Mouse (Mus musculus) liver, embryonic 13.5 days (tissue): Measurements from ENCODE around the gene Itga3. TPM values are rescaled to one million over a fixed set of nuclear protein-coding genes. Genes with fewer than 3 reads are reported as not detected.

Source experiments
- ATAC-seq: fragments of 200-750 bp; cut with Nextera tagmentation; 2 replicates; pipeline ENCODE4 v1.8.0; 2017; ENCODE audit warnings: low read depth, mild to moderate bottlenecking, moderate number of reproducible peaks, moderate library complexity
- DNase-seq: peaks from one replicate; pipeline ENCODE4 v3.0.0; 2022
- H3K27ac ChIP-seq: fragments of 300-500 bp; sonication (generic); 2 replicates; pipeline ENCODE4 v1.5.1; 2015; ENCODE audit warnings: moderate library complexity, mild to moderate bottlenecking, inconsistent platforms
- H3K27me3 ChIP-seq: fragments of 300-500 bp; sonication (generic); 2 replicates; pipeline ENCODE4 v1.6.1; 2015; ENCODE audit warnings: mild to moderate bottlenecking, inconsistent platforms
- H3K36me3 ChIP-seq: fragments of 300-500 bp; sonication (generic); 2 replicates; pipeline ENCODE4 v1.6.1; 2015; ENCODE audit warnings: mild to moderate bottlenecking, inconsistent platforms
- H3K4me1 ChIP-seq: fragments of 300-500 bp; sonication (generic); replicated peaks from 2 replicates; pipeline ENCODE4 v1.6.1; 2015; ENCODE audit warnings: inconsistent platforms
- H3K4me2 ChIP-seq: fragments of 300-500 bp; sonication (generic); 2 replicates; pipeline ENCODE4 v1.6.1; 2015; ENCODE audit warnings: inconsistent platforms, mild to moderate bottlenecking, moderate library complexity
- H3K4me3 ChIP-seq: fragments of 300-500 bp; sonication (generic); replicated peaks from 2 replicates; pipeline ENCODE4 v1.5.1; 2015; ENCODE audit warnings: mild to moderate bottlenecking, inconsistent platforms
- H3K9ac ChIP-seq: fragments of 300-500 bp; sonication (generic); 2 replicates; pipeline ENCODE4 v1.6.1; 2015; ENCODE audit warnings: mild to moderate bottlenecking, inconsistent platforms
- H3K9me3 ChIP-seq: fragments of 300-500 bp; sonication (generic); replicated peaks from 2 replicates; pipeline ENCODE4 v1.6.1; 2016; ENCODE audit warnings: inconsistent platforms
- WGBS: fragments of 180-500 bp; shearing (Covaris S2); methylation state at CpG from one replicate; pipeline ENCODE4 v1.1.7; 2015; ENCODE audit not compliant: insufficient replicate concordance; 5-methylcytosine and 5-hydroxymethylcytosine counted together
- polyA plus RNA-seq: library from polyadenylated mRNA; unstranded; fragments of >200 nt; fragmentation: Nextera tagmentation; extraction: Ambion mirVana; gene quantifications from 2 replicates; pipeline ENCODE4 v1.2.1, GENCODE M21; 2015

The Itga3 gene
- polyA plus RNA-seq, 1 experiment from 2014 or later, result 1.8 TPM

DNA sequence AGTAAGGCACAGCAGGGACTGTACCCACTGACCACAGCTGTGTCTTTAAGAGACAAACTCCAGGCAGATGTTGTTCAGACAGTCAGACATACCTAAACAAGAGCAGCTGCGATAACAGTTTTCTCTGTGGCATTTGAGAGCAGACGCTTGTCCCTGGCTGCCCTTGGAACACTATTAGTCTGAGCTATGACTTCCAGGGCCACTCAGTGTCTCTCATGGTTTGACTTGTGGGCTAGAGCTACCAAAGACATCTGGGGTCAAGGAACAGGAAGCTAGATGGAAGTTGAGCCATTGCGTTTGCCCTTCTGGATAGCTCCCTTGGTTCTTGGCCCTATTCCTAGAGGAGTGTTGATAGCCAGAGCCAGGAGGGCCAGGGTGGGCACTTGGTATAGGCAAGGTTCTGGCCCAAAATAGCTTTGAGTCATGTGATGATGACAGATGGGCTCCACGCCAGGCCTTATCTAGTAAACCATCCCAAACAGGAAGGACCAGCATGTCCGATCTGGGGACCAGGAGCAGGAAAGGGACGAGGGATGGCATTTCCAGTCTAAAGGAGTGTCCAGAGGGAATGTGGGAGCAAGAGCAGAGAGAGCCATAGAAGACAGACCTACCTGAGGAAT lies 2.8 kb upstream of the Itga3 start:
- Histone ChIP-seq H3K27me3 (peaks cover 83% of the 10 kb centered on the region), H3K4me1 (peaks cover 30% of the 10 kb centered on the region), H3K4me2 (no peak overlapping the region), H3K36me3 (no peaks in the 10 kb centered on the region), H3K9me3 (no peaks in the 10 kb centered on the region), H3K9ac (no peak overlapping the region), H3K4me3 (no peak overlapping the region), H3K27ac (no peak overlapping the region)
- WGBS, result 29% methylated on average over 6 of the region's 6 CpGs
- ATAC-seq, result no peak
- DNase-seq, result no peak

DNA sequence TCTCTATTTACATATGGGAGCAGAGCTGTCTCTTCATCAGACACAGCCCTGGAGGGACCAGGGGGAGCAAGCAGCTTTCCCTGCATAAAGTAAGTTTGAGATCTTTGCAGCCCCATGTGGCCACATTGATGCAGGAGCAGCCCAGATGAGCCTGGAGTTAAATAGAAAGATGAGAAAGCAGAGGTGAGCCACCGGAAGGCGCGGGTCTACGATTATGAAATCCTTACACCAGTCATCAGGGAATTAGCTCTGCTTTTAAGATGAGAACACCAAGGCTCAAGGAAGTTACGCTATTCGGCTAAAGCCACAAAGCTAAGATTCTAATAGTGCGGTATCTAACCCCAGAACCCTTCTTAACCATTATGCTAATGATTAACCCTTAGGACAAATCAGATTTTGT lies 1.4 kb upstream of the Itga3 start:
- Histone ChIP-seq H3K4me2 (0 out of 2 replicates have a peak overlapping the region, but pooled peaks have one; percentile 0), H3K9me3 (no peaks in the 10 kb centered on the region), H3K4me3 (no peak overlapping the region), H3K27me3 (peaks cover 89% of the 10 kb centered on the region), H3K4me1 (peaks cover 27% of the 10 kb centered on the region), H3K9ac (no peak overlapping the region), H3K36me3 (no peaks in the 10 kb centered on the region), H3K27ac (no peak overlapping the region)
- 44% methylated on average over 7 of the region's 7 CpGs for WGBS
- ATAC-seq (no peak), DNase-seq (no peak)

DNA sequence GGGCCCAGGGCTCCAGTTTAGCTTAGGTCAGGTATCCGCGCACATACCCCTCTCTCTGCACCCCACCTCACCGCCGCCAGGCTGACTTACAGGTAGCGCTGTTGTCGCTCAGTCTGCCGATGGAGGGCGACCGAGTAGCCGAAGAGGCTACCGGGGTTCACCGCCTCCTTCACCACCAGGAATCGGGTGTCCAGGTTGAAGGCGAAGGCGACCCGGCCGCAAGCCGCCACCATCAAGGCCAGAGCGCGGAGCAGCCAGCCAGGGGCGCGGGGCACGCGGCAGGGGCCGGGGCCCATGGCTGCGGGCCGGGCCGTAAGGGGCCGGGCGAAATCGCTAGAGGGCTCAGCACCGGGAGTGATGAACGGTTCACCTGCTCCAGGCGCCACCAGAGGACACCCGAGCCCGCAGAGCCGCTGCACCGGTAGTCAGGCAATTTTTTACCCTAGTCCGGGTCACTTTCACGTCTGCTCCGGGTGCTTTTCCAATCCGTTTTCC lies 513 bp downstream of the Itga3 start:
- Histone ChIP-seq H3K9ac (peak overlapping the region; percentile 52), H3K4me3 (peak overlapping the region; percentile 56), H3K27ac (no peak overlapping the region), H3K9me3 (no peaks in the 10 kb centered on the region), H3K27me3 (peaks cover 89% of the 10 kb centered on the region), H3K4me1 (peaks cover 27% of the 10 kb centered on the region), H3K4me2 (peak overlapping the region; percentile 63), H3K36me3 (no peaks in the 10 kb centered on the region)
- no peak for DNase-seq
- under 1% methylated on average over 42 of the region's 42 CpGs for WGBS
- ATAC-seq, result peak; percentile 42

DNA sequence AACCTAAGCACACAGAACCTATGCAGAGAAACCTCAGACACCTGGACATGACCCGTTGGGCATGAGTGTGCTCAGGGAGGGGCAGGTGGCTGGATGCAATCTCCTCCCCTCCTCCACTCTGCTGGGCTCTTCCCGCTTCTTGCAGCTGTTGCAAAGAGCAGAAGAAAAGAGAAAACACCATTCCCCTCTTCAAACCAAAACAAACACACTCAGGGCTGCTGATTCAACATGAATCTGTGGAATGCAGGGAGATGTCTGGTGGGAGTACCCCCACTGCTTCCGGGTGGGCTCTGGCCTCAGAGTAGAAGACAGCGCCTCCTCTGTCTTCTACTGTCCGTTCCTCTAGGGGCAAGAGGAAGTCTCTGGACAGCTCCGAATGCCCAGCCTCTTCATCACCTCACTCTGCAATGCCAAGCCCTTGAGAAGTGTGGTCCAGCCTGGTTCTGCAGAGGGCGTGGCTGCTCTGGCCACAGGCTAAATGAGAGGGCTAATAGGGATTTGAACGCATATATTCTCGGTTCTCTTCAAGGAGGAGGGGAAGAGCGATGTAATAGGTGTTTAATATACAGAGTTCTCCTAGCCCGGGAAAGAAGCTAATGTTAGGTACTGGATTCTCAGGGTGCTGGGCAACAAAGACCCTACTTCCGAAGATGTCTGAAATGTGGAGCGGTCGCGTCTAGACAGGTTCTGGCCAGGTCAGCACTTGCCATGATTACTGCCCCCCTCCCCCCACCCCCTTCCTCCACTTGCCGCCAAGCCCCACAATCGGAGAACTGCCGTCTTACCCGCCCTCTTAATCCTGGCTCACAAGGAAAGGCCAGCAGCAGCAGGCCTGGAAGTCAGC lies 1.2 kb downstream of the Itga3 start:
- Histone ChIP-seq H3K36me3 (no peaks in the 10 kb centered on the region), H3K4me2 (peak overlapping the region; percentile 63), H3K27me3 (peaks cover 84% of the 10 kb centered on the region), H3K4me1 (peaks cover 27% of the 10 kb centered on the region), H3K4me3 (peak overlapping the region; percentile 56), H3K9me3 (no peaks in the 10 kb centered on the region), H3K27ac (no peak overlapping the region), H3K9ac (peak overlapping the region; percentile 52; the same call in 1 of the 2 replicates)
- WGBS, result 8% methylated on average over 19 of the region's 19 CpGs
- no peak for ATAC-seq
- DNase-seq, result no peak

DNA sequence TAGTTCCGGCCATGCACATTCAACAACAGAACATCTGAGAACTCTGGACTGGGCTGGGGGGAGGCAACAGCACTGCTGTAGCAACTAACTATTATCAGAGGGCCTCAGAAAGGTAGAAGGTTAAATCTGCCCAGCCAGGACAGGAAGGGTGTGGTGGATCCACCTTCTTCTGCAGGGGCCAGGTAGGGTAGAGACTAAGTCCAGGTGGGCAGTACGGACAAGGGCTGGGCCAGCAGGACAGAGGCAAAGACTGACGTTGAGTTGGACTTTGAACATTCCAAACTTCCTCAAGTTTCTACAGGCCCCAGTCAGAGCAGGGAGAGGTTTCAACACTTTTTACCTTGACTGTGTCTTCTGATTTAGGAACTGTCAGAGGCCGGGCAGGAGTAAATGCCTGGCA lies 1.9 kb downstream of the Itga3 start:
- DNase-seq (no peak), ATAC-seq (no peak)
- H3K4me3 ChIP-seq, result no peak overlapping the region
- H3K27me3 ChIP-seq, result peaks cover 79% of the 10 kb centered on the region
- H3K4me2 ChIP-seq, result 0 out of 2 replicates have a peak overlapping the region, but pooled peaks have one; percentile 63
- 54% methylated on average over 4 of the region's 4 CpGs for WGBS
- H3K9ac ChIP-seq, result no peak overlapping the region
- H3K27ac ChIP-seq, result no peak overlapping the region
- H3K4me1 ChIP-seq, result peaks cover 27% of the 10 kb centered on the region
- no peaks in the 10 kb centered on the region for H3K36me3 ChIP-seq
- H3K9me3 ChIP-seq, result no peaks in the 10 kb centered on the region

DNA sequence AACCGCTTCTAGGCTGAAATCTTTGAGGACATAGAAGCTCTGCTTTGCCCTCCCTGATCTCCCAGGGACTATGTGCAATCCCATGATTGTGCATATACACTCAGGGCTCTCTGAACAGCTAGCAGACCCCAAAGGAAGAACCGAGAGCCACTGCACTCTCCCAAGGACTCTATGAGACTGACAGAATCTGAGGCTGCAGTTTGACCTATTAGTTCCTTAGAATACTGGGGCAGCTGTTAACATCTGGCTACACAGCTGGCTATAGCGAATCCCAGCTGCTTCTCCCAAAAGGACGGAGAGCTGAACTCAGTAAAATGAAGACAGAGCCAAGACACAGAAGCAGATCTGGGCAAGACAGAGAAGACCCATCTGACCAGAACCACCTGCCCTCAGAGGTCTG lies 2.8 kb downstream of the Itga3 start:
- Histone ChIP-seq H3K4me1 (peaks cover 21% of the 10 kb centered on the region), H3K27ac (no peak overlapping the region), H3K9me3 (no peaks in the 10 kb centered on the region), H3K4me2 (no peak overlapping the region), H3K9ac (no peak overlapping the region), H3K36me3 (no peaks in the 10 kb centered on the region), H3K4me3 (no peak overlapping the region), H3K27me3 (peaks cover 75% of the 10 kb centered on the region)
- ATAC-seq (no peak), DNase-seq (no peak)
- 66% methylated on average over 4 of the region's 4 CpGs for WGBS

DNA sequence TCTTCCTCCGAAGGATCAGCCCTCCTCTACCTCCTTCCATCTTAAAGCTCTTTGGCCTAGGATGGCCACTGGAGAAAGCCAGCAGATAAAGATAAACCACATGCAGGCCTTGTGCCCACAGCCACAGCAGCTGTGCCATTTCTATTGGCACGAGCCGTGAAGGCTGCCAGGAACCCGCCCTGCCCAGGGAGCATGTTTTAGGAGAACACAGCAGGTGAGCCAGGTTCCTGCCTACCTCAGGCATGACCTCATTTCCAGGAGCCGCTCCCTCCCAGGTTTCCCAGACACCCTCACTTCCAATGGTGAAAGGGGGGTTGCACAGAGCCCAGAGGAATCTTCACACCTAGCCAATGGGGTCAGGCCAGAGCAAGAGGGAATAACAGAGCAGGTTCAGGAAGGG lies 3.8 kb downstream of the Itga3 start:
- no peak for ATAC-seq
- no peaks in the 10 kb centered on the region for H3K9me3 ChIP-seq
- H3K9ac ChIP-seq, result no peak overlapping the region
- H3K4me1 ChIP-seq, result peaks cover 16% of the 10 kb centered on the region; the same call in 1 of the 2 replicates
- no peak overlapping the region for H3K4me2 ChIP-seq
- no peaks in the 10 kb centered on the region for H3K36me3 ChIP-seq
- no peak overlapping the region for H3K27ac ChIP-seq
- no peak overlapping the region for H3K4me3 ChIP-seq
- no peak for DNase-seq
- 60% methylated on average over 5 of the region's 5 CpGs for WGBS
- H3K27me3 ChIP-seq, result peaks cover 64% of the 10 kb centered on the region

DNA sequence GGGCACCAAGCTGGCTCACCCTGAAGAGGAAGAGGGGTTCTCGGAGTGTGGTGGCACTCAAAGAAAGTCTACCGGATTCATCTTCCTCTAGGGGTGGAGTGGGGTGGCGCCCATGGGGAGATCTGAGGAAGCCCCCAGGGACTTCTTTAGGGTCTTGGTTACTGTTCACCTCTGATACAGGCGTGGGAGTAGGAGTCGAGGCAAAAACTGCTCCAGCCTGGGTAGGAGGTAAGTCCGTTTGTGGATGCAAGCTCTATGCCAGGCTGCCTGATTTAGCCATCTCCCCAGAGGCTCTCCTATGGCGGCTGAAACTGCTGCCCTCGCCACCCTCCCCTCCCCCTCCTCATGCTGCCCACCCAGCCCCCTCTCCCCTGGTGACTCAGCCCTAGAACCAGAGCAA lies 4.5 kb downstream of the Itga3 start:
- Histone ChIP-seq H3K4me1 (peaks cover 16% of the 10 kb centered on the region; the same call in 1 of the 2 replicates), H3K27ac (no peak overlapping the region), H3K27me3 (peaks cover 58% of the 10 kb centered on the region), H3K9me3 (no peaks in the 10 kb centered on the region), H3K4me2 (no peak overlapping the region), H3K36me3 (no peaks in the 10 kb centered on the region), H3K9ac (no peak overlapping the region), H3K4me3 (no peak overlapping the region)
- 66% methylated on average over 8 of the region's 8 CpGs for WGBS
- DNase-seq (no peak), ATAC-seq (no peak)

DNA sequence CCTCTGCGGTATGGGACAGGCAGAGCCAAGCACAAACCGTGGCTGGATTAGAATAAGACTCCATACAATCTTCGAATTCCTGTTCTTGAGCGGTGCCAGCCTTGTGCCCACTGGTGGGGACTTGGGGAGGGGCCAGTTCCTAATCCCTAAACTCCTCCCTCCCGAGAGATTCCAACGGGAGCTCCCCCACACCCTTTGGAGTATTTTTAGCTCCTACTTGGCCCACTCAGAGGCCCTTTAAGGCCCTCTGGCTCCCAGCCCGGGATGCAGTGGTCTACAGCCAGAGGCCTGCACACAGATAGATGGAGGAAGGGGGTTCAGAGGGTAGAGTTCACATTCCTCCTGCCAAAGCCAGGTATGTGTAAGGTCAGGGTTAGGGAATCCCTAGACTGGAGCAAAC lies 5.3 kb downstream of the Itga3 start:
- Histone ChIP-seq H3K27ac (no peak overlapping the region), H3K9me3 (no peaks in the 10 kb centered on the region), H3K4me2 (no peak overlapping the region), H3K4me3 (no peak overlapping the region), H3K27me3 (peaks cover 49% of the 10 kb centered on the region), H3K36me3 (no peaks in the 10 kb centered on the region), H3K9ac (no peak overlapping the region), H3K4me1 (peaks cover 8% of the 10 kb centered on the region; the same call in 1 of the 2 replicates)
- ATAC-seq (no peak), DNase-seq (no peak)
- 42% methylated on average over 7 of the region's 7 CpGs for WGBS

DNA sequence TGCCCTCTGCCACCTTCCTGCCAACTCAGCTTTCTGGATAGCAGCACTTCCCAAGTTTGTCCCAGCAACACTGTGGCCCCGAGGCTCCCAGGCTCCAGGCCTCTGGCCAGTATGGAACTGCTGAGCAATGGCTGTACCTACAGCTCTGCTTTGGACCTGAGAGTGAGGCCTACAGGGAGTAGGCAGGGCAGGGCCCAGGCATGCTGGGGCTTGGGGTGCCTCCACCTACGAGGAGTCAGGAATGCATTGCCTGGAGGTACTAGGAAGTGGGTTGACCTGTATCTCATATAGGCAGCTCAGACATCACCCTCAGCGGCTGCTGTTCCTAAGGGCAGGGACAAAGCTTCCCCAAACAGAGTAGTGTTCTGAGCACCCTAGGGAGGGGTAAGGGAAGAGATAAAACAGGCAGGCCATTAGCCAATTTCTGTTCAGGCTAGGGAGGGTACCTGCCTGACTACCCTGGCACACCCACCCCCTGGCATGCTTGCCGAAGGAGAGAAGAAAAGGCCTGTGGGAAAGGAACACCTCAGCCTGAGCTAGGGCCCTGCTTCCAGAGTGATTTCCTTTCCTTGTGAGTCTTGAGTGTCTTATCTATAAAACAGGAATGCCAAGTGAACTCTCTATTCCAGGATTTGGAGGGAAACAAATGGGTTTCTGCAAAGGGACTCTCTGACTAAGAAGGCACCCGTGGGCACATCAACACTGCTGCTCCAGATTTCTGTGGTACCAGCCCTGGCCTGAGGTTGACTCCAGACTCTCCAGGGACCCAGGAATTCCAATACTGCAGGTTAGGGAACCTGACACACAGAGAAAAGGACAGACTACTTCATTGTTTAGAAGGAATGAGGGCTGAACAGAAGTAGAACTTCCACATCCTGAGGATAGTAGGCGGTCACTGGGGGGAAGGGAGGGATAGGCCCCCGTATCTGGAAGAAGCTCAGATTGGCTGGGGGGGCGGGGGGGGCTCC lies 6.2 kb downstream of the Itga3 start:
- Histone ChIP-seq H3K9ac (no peak overlapping the region), H3K27ac (no peak overlapping the region), H3K27me3 (peaks cover 40% of the 10 kb centered on the region), H3K4me1 (peaks cover 5% of the 10 kb centered on the region; the same call in 1 of the 2 replicates), H3K4me2 (no peak overlapping the region), H3K4me3 (no peak overlapping the region), H3K9me3 (no peaks in the 10 kb centered on the region), H3K36me3 (peaks cover 5% of the 10 kb centered on the region; the same call in 1 of the 2 replicates)
- ATAC-seq (no peak), DNase-seq (no peak)
- 50% methylated on average over 8 of the region's 8 CpGs for WGBS
